Mouse (Mus musculus) intestine, embryonic 16.5 days (tissue): Measurements from ENCODE around the gene Gm9195. TPM values are rescaled to one million over a fixed set of nuclear protein-coding genes. Genes with fewer than 3 reads are reported as not detected.

Experiments
- ATAC-seq: fragments of 200-750 bp; cut with Nextera tagmentation; 2 replicates; pipeline ENCODE4 v1.8.0; 2017; ENCODE audit warnings: moderate TSS enrichment, moderate library complexity
- H3K27ac ChIP-seq: fragments of 300-500 bp; sonication (generic); 2 replicates; pipeline ENCODE4 v1.5.1; 2014; ENCODE audit warnings: mild to moderate bottlenecking, low read length
- H3K27me3 ChIP-seq: fragments of 300-500 bp; sonication (generic); replicated peaks from 2 replicates; pipeline ENCODE4 v1.6.1; 2014; ENCODE audit warnings: low read length, control low read depth, mixed read lengths; ENCODE audit not compliant: control insufficient read depth, insufficient read depth
- H3K36me3 ChIP-seq: fragments of 300-500 bp; sonication (generic); 2 replicates; pipeline ENCODE4 v1.6.1; 2014; ENCODE audit warnings: low read length, control low read depth; ENCODE audit not compliant: control insufficient read depth, insufficient read depth
- H3K4me1 ChIP-seq: fragments of 300-500 bp; sonication (generic); 2 replicates; pipeline ENCODE4 v1.6.1; 2014; ENCODE audit warnings: low read length, control low read depth, mixed read lengths; ENCODE audit not compliant: control insufficient read depth, insufficient read depth
- H3K4me2 ChIP-seq: fragments of 300-500 bp; sonication (generic); 2 replicates; pipeline ENCODE4 v1.6.1; 2014; ENCODE audit warnings: low read depth, low read length, control low read depth
- H3K4me3 ChIP-seq: fragments of 300-500 bp; sonication (generic); 2 replicates; pipeline ENCODE4 v1.5.1; 2014; ENCODE audit warnings: mild to moderate bottlenecking, low read length
- H3K9ac ChIP-seq: fragments of 300-500 bp; sonication (generic); 2 replicates; pipeline ENCODE4 v1.6.1; 2014; ENCODE audit warnings: low read depth, low read length
- H3K9me3 ChIP-seq: fragments of 300-500 bp; sonication (generic); 2 replicates; pipeline ENCODE4 v1.6.1; 2016; ENCODE audit warnings: low read length, control low read depth; ENCODE audit not compliant: control insufficient read depth
- WGBS: fragments of 180-500 bp; shearing (Covaris S2); extraction: QIAGEN DNeasy Blood & Tissue Kit; methylation state at CpG from one replicate; pipeline ENCODE4 v1.1.7; 2014; 5-methylcytosine and 5-hydroxymethylcytosine counted together
- polyA plus RNA-seq: library from polyadenylated mRNA; unstranded; fragments of >200 nt; fragmentation: Nextera tagmentation; extraction: Ambion mirVana; gene quantifications from 2 replicates; pipeline ENCODE4 v1.2.1, GENCODE M21; 2015

Gm9195 gene
- polyA plus RNA-seq, 1 experiment from 2014 or later: not detected

- Histone ChIP-seq H3K9ac (no peak overlapping the region), H3K36me3 (no peaks in the 10 kb centered on the region), H3K27me3 (no peaks in the 10 kb centered on the region), H3K4me2 (no peak overlapping the region), H3K9me3 (no peaks in the 10 kb centered on the region), H3K27ac (no peak overlapping the region), H3K4me3 (no peak overlapping the region), H3K4me1 (no peaks in the 10 kb centered on the region)
- no peak for ATAC-seq
- 93% methylated on average over 1 of the region's 1 CpGs for WGBS
Observed at GRCm38 (mm10) chr14:72458930-72459329, 32.7 kb downstream of the Gm9195 start.

GRCm38 (mm10) chr14:72447141-72448091 is 44.2 kb downstream of the Gm9195 start:
- 55% methylated on average over 9 of the region's 9 CpGs for WGBS
- no peaks in the 10 kb centered on the region for H3K36me3 ChIP-seq
- H3K9me3 ChIP-seq: no peaks in the 10 kb centered on the region
- no peak overlapping the region for H3K4me3 ChIP-seq
- peak; percentile 42; the same call in 1 of the 2 replicates for ATAC-seq
- H3K27ac ChIP-seq: no peak overlapping the region
- H3K27me3 ChIP-seq: no peaks in the 10 kb centered on the region
- no peak overlapping the region for H3K9ac ChIP-seq
- peaks cover 3% of the 10 kb centered on the region; the same call in 1 of the 2 replicates for H3K4me1 ChIP-seq
- H3K4me2 ChIP-seq: no peak overlapping the region

DNA sequence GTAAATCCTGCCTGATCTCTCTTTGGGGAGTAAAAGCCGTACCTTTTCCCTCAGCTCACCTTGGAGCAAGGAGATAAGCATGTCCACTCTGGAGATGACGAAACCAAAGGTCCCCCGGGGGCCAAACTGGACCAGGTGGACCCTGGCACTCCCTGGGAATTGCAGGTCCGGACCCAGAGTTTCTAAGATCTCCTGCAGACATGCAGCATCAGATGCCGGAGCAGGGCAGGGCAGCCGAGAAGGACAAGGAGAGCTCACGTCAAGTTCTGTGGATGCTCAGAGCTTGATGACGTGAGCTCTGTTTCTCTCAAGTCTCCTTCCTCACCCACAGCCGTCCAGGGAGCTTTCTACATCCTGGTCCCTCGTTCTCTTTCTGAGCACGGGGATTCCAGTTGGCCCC is 48.7 kb downstream of the Gm9195 start:
- no peaks in the 10 kb centered on the region for H3K27me3 ChIP-seq
- H3K27ac ChIP-seq: no peak overlapping the region
- H3K9me3 ChIP-seq: no peaks in the 10 kb centered on the region
- ATAC-seq: no peak
- H3K4me2 ChIP-seq: no peak overlapping the region
- no peak overlapping the region for H3K4me3 ChIP-seq
- H3K9ac ChIP-seq: no peak overlapping the region
- WGBS: 71% methylated on average over 11 of the region's 11 CpGs
- no peaks in the 10 kb centered on the region for H3K36me3 ChIP-seq
- no peaks in the 10 kb centered on the region for H3K4me1 ChIP-seq

DNA sequence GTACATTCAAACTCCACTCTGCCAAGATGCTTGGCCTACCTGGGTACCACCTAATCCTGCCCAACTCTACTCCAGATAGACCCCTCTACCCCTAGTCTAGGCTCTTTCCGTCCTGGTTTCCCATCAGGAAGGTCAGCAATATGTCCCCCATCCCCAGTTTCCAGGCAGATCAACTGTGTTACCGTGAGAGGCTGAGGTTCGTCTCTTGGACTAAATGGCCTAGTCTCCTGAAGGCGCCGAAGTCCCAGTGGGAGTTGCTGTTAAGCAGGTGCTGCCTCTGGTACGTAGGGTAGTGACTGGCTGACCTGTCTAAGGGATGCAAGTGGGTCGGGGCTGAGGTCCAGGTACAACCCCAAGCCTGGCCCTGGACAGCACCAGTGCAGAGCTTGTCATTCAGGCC is 50.7 kb downstream of the Gm9195 start:
- no peak overlapping the region for H3K9ac ChIP-seq
- no peak overlapping the region for H3K4me2 ChIP-seq
- no peak for ATAC-seq
- no peaks in the 10 kb centered on the region for H3K36me3 ChIP-seq
- no peaks in the 10 kb centered on the region for H3K27me3 ChIP-seq
- WGBS: 90% methylated on average over 7 of the region's 7 CpGs
- H3K4me1 ChIP-seq: no peaks in the 10 kb centered on the region
- no peak overlapping the region for H3K4me3 ChIP-seq
- no peak overlapping the region for H3K27ac ChIP-seq
- H3K9me3 ChIP-seq: no peaks in the 10 kb centered on the region

GRCm38 (mm10) chr14:72440436-72440835 is 51.2 kb downstream of the Gm9195 start:
- no peak overlapping the region for H3K9ac ChIP-seq
- no peak overlapping the region for H3K4me2 ChIP-seq
- no peak overlapping the region for H3K4me3 ChIP-seq
- H3K27me3 ChIP-seq: no peaks in the 10 kb centered on the region
- 87% methylated on average over 6 of the region's 6 CpGs for WGBS
- H3K9me3 ChIP-seq: no peaks in the 10 kb centered on the region
- H3K36me3 ChIP-seq: no peaks in the 10 kb centered on the region
- ATAC-seq: no peak
- no peaks in the 10 kb centered on the region for H3K4me1 ChIP-seq
- H3K27ac ChIP-seq: no peak overlapping the region

DNA sequence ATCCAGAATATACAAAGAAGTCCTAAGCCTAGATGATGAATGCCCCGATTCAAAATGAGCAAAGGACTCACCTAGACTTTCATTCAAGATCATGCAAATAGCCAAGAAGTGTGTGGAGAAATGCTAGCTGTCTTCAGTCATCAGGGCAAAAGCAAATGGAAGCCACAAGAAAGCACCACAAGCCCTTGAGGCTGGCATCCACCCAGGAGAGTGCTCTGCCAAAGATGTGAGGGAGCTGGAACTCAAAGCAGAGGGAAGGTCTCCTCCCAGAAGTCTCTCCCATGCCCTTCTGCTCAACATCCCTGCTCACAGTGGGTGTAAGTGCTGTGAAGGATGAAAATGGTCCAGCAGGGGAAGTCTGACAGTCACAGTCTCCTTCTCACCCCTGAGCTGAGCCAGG is 52.7 kb downstream of the Gm9195 start:
- ATAC-seq: no peak

DNA sequence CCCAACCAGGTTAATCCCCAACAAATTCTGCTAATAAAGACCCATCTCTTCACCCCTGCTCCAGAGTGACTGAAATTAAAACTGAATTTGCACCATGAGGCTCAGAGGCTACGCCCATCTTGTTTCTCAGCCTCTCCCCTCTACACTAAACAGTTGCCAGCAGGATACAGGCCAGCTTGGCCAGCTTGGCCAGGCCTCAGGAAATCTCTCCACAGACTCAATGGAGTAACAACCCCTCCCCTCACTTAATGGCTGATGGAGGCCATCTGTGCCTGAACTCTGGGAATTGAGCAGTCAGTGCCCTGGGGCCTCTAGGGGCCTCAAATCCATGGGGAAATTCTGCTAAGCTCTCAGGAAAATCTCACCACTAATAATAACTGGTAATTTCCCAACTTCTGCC is 101.9 kb downstream of the Gm9195 start:
- peak overlapping the region; percentile 31; the same call in 1 of the 2 replicates for H3K27ac ChIP-seq
- 57% methylated on average over 1 of the region's 1 CpGs for WGBS
- H3K27me3 ChIP-seq: no peaks in the 10 kb centered on the region
- ATAC-seq: peak; percentile 88
- H3K36me3 ChIP-seq: no peaks in the 10 kb centered on the region
- H3K9ac ChIP-seq: no peak overlapping the region
- H3K9me3 ChIP-seq: no peaks in the 10 kb centered on the region
- peaks cover 3% of the 10 kb centered on the region for H3K4me1 ChIP-seq
- H3K4me2 ChIP-seq: no peak overlapping the region
- H3K4me3 ChIP-seq: no peak overlapping the region

More for the DNA sequence above, 52.7 kb downstream of the Gm9195 start:
- H3K9ac ChIP-seq: no peak overlapping the region
- no peak overlapping the region for H3K27ac ChIP-seq
- no peak overlapping the region for H3K4me2 ChIP-seq
- 81% methylated on average over 1 of the region's 1 CpGs for WGBS
- no peaks in the 10 kb centered on the region for H3K27me3 ChIP-seq
- no peaks in the 10 kb centered on the region for H3K4me1 ChIP-seq
- no peak overlapping the region for H3K4me3 ChIP-seq
- no peaks in the 10 kb centered on the region for H3K9me3 ChIP-seq
- no peaks in the 10 kb centered on the region for H3K36me3 ChIP-seq

GRCm38 (mm10) chr14:72389288-72389687 is 102.3 kb downstream of the Gm9195 start:
- no peak overlapping the region for H3K4me2 ChIP-seq
- peak overlapping the region; percentile 31; the same call in 1 of the 2 replicates for H3K27ac ChIP-seq
- no peaks in the 10 kb centered on the region for H3K36me3 ChIP-seq
- no peak overlapping the region for H3K9ac ChIP-seq
- H3K4me3 ChIP-seq: no peak overlapping the region
- peak; percentile 55 for ATAC-seq
- no peaks in the 10 kb centered on the region for H3K27me3 ChIP-seq
- no peaks in the 10 kb centered on the region for H3K9me3 ChIP-seq
- H3K4me1 ChIP-seq: peaks cover 3% of the 10 kb centered on the region
- WGBS: 47% methylated on average over 4 of the region's 4 CpGs

DNA sequence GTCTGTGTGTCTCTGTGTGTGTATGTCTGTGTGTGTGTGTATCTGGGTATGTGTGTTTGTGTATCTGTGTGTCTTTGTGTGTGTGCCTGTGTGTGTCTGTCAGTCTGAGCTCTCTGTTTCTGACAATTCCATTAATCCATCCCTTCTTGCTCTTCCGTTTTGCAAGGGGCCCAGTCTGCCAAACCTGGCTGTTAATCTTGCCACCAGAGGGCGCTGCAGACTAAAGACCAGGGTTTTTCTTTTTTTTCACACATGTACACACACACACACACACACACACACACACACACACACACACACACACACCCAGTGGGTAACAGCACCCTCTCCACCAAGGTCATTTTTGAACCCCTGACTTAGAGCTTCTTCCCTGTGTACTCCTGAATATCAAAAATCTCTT is 114.4 kb downstream of the Gm9195 start:
- Histone ChIP-seq H3K27me3 (no peaks in the 10 kb centered on the region), H3K9me3 (no peaks in the 10 kb centered on the region), H3K4me2 (no peak overlapping the region), H3K27ac (no peak overlapping the region), H3K9ac (no peak overlapping the region), H3K4me1 (no peaks in the 10 kb centered on the region), H3K4me3 (no peak overlapping the region), H3K36me3 (no peaks in the 10 kb centered on the region)
- no peak for ATAC-seq
- 11% methylated on average over 2 of the region's 2 CpGs for WGBS
